Mouse (Mus musculus): ENCODE results near the gene Myo5a. TPM values are rescaled to one million over a fixed set of nuclear protein-coding genes. Genes with fewer than 3 reads are reported as not detected.

The Myo5a gene
- polyA plus RNA-seq, 1 experiment from 2014 or later = 13.4 TPM

DNA sequence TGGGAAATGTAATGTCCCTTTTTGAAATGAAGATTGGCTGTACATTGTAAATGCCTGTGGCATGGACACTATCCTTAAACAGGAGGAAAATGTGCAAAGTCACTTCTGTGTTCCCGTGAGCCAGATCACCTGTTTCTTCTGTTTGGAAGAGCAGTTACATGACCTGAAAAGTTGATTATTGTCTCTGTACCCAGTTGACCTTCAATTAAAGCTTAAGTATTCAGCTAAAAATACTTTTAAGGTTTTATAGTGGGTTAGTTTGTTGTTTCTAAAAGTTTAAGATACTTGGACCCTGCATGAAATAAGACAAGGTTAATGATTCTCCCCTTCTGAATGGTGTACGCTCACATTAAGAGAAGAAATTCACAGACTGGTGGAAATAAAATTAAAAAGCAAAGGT, 30.2 kb upstream of the Myo5a start:
- H3K36me3 ChIP-seq = peaks cover 4% of the 10 kb centered on the region; the same call in 1 of the 2 replicates
- no peak for ATAC-seq (ENCODE audit: borderline replicate concordance, extremely low read depth, low FRiP score, low TSS enrichment)
- no peaks in the 10 kb centered on the region for H3K9me3 ChIP-seq
- no peak overlapping the region for H3K4me3 ChIP-seq
- H3K4me2 ChIP-seq = no peak overlapping the region
- H3K27ac ChIP-seq = no peak overlapping the region
- H3K4me1 ChIP-seq = peaks cover 16% of the 10 kb centered on the region
- no peaks in the 10 kb centered on the region for H3K27me3 ChIP-seq
- H3K9ac ChIP-seq = no peak overlapping the region
- 80% methylated on average over 2 of the region's 2 CpGs for WGBS

DNA sequence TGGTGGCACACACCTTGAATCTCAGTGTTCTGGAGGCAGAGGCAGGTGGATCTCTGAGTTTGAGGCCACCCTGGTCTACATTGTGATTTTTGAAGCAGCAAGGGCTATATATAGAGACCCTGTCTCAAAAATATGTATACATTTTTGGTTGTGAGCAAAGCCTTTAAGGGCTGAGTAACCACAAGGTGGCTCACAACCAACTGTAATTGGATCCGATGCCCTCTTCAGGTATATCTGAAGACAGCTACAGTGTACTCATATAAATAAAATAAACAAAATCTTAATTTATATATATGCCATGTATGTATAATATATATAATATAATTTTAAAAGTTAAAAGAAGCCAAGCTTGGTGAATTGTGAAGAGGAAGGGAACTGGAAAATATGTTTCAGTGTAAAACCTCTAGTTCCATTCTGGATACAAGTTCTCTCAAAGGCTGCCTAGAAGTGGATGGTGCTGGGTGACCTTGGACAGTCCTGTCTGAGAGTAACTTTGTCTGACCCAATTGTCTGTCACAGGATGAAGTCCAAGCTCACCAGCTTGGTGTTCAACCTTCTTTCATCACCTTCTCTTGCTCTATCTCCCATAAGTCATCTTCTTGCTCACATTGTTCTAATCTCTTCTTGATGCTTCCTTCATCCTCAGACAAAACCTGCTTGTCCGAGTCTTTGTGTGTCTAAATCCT, 28.8 kb upstream of the Myo5a start:
- no peak overlapping the region for H3K4me2 ChIP-seq
- WGBS = 75% methylated on average over 2 of the region's 2 CpGs
- H3K9me3 ChIP-seq = no peaks in the 10 kb centered on the region
- no peaks in the 10 kb centered on the region for H3K27me3 ChIP-seq
- no peak overlapping the region for H3K9ac ChIP-seq
- ATAC-seq (ENCODE audit: borderline replicate concordance, extremely low read depth, low FRiP score, low TSS enrichment) = no peak
- H3K4me3 ChIP-seq = no peak overlapping the region
- no peak overlapping the region for H3K27ac ChIP-seq
- H3K4me1 ChIP-seq = peaks cover 16% of the 10 kb centered on the region
- H3K36me3 ChIP-seq = peaks cover 4% of the 10 kb centered on the region; the same call in 1 of the 2 replicates

DNA sequence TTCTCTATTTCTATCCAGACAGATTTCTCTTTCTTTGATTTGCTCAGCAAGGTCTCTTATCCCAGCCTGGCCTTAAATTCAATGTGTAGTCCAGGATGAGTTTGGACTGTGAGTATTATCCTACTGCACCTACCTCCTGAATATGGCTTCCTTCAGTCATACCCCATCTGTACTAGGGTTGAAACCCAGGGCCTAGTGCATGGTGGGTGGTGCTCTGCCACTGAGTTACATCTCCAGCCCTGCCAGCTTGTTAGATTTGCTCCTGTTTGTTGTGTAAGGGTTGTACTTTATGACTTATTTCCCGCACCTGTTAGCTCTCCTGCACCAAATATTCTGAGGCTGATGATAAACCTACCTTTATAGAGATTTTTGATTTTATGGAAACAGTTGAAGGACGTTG, 27.6 kb upstream of the Myo5a start:
- Histone ChIP-seq H3K27me3 (no peaks in the 10 kb centered on the region), H3K27ac (no peak overlapping the region), H3K4me3 (no peak overlapping the region), H3K9me3 (no peaks in the 10 kb centered on the region), H3K4me1 (peaks cover 16% of the 10 kb centered on the region), H3K9ac (no peak overlapping the region), H3K36me3 (peaks cover 6% of the 10 kb centered on the region; the same call in 1 of the 2 replicates), H3K4me2 (no peak overlapping the region)
- 80% methylated on average over 2 of the region's 2 CpGs for WGBS
- ATAC-seq (ENCODE audit: borderline replicate concordance, extremely low read depth, low FRiP score, low TSS enrichment) = no peak

DNA sequence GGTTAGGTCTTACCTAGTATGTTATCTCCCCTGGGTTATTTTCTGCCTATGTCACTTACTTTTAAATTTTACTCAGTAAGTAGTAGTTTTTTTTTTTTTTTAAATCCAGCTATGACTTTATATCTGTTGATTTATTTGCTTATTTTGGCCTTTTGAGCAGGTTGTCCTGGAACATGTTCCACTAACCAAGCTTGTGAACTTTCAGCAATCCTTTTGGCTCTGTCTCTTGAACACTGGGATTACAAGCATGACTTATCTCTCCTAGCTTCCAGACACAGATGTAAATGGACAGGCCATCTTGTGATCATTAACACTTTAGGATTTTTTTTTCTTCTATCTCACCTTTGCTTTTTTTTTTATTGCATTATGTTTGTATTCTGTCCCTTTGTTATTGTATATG, 23.7 kb upstream of the Myo5a start:
- no peak overlapping the region for H3K9ac ChIP-seq
- H3K27ac ChIP-seq = no peak overlapping the region
- H3K36me3 ChIP-seq = peaks cover 6% of the 10 kb centered on the region; the same call in 1 of the 2 replicates
- peaks cover 9% of the 10 kb centered on the region for H3K4me1 ChIP-seq
- H3K4me3 ChIP-seq = no peak overlapping the region
- no peaks in the 10 kb centered on the region for H3K27me3 ChIP-seq
- H3K4me2 ChIP-seq = no peak overlapping the region
- no peak for ATAC-seq (ENCODE audit: borderline replicate concordance, extremely low read depth, low FRiP score, low TSS enrichment)
- H3K9me3 ChIP-seq = no peaks in the 10 kb centered on the region

DNA sequence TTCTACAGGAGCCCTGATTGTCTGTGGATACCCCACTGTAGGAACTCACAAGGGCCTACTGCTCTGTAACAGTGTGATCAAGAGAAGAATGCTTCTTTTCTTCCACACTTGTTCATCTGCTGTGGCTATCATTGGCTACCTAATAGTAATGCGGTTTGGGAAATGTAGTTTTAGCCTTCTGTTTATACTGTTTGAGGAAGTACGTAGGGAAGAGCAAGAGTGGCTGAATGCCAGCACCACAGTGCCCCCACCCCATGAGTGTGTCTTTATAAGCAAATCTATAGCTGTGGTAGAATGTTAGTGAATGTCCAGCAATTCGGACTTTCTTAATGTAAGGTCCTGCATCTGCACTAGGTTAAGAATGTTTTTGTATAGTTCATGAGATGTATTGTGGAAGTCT, 21.7 kb upstream of the Myo5a start:
- no peaks in the 10 kb centered on the region for H3K27me3 ChIP-seq
- no peak for ATAC-seq (ENCODE audit: borderline replicate concordance, extremely low read depth, low FRiP score, low TSS enrichment)
- H3K9me3 ChIP-seq = no peaks in the 10 kb centered on the region
- no peak overlapping the region for H3K4me2 ChIP-seq
- no peak overlapping the region for H3K27ac ChIP-seq
- WGBS = 44% methylated on average over 3 of the region's 3 CpGs
- H3K36me3 ChIP-seq = peaks cover 2% of the 10 kb centered on the region; the same call in 1 of the 2 replicates
- H3K4me1 ChIP-seq = peaks cover 9% of the 10 kb centered on the region
- H3K4me3 ChIP-seq = no peak overlapping the region
- no peak overlapping the region for H3K9ac ChIP-seq

DNA sequence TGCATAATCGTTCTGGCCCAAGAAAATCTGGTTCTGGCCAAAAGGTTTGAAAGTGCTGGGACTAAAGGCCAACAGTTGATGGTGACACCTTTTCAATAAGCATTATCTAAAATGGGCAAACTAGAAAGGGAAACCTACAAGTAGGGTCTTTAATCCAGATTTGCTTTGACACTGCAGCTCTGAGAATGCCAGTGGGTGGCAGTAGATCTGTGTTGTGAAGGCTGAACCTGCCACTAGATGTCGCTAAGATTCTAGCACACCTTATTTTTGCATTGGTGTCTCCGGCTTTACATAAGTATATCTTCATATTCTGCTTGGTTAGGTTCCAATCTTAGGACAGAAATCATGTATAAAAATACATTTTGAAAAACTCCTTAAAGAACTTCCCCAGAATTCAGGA, 20.8 kb upstream of the Myo5a start:
- WGBS = 24% methylated on average over 3 of the region's 3 CpGs
- no peak overlapping the region for H3K9ac ChIP-seq
- H3K9me3 ChIP-seq = no peaks in the 10 kb centered on the region
- H3K27ac ChIP-seq = no peak overlapping the region
- ATAC-seq (ENCODE audit: borderline replicate concordance, extremely low read depth, low FRiP score, low TSS enrichment) = no peak
- H3K36me3 ChIP-seq = peaks cover 2% of the 10 kb centered on the region; the same call in 1 of the 2 replicates
- no peak overlapping the region for H3K4me2 ChIP-seq
- H3K4me1 ChIP-seq = peaks cover 9% of the 10 kb centered on the region
- H3K27me3 ChIP-seq = no peaks in the 10 kb centered on the region
- H3K4me3 ChIP-seq = no peak overlapping the region

DNA sequence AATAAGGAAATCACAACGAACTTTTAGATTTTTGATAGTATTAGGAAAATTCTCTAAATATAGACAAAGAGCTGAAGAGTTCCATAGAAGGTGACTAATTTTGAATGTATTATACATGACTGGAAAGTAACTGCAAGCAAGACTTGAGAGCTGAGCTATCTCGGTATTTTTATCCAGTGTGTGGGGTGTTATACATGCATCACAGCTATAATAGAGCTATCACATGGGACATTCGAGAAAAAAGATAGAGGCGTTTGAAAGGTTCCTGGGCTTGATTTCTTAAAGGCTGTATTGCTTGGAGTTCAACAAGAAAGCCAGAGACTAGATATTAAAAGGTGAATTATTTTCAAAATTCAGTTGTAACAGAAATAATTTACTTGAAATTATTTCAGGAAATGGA, 19.0 kb upstream of the Myo5a start:
- H3K4me1 ChIP-seq = peaks cover 9% of the 10 kb centered on the region
- H3K36me3 ChIP-seq = peaks cover 8% of the 10 kb centered on the region
- no peak overlapping the region for H3K9ac ChIP-seq
- 78% methylated on average over 4 of the region's 4 CpGs for WGBS
- no peak overlapping the region for H3K4me3 ChIP-seq
- no peak for ATAC-seq (ENCODE audit: borderline replicate concordance, extremely low read depth, low FRiP score, low TSS enrichment)
- H3K27ac ChIP-seq = no peak overlapping the region
- no peak overlapping the region for H3K4me2 ChIP-seq
- no peaks in the 10 kb centered on the region for H3K9me3 ChIP-seq
- no peaks in the 10 kb centered on the region for H3K27me3 ChIP-seq

DNA sequence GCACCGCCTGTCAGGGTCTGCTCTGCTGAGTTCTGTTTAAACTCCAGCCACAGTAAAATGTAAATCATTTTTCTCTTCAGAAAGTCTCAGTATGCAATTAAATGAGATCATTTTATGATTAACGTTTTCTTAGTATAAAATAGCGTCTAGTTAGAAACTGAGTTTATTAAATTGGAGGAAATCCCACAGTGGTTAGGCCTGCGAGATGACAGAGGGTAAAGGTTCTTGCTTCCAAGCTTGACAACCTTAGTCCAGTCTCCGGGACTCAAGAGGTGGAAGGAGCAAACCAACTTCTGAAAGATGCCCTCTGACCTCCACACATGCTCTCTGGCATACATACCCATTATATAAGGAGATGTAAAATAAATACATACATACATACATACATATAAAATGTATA, 15.8 kb upstream of the Myo5a start:
- WGBS = 83% methylated on average over 5 of the region's 5 CpGs
- ATAC-seq (ENCODE audit: borderline replicate concordance, extremely low read depth, low FRiP score, low TSS enrichment) = no peak
- Histone ChIP-seq H3K27me3 (no peaks in the 10 kb centered on the region), H3K4me3 (no peak overlapping the region), H3K27ac (no peak overlapping the region), H3K4me1 (no peaks in the 10 kb centered on the region), H3K9me3 (no peaks in the 10 kb centered on the region), H3K36me3 (peaks cover 26% of the 10 kb centered on the region), H3K4me2 (no peak overlapping the region), H3K9ac (no peak overlapping the region)

DNA sequence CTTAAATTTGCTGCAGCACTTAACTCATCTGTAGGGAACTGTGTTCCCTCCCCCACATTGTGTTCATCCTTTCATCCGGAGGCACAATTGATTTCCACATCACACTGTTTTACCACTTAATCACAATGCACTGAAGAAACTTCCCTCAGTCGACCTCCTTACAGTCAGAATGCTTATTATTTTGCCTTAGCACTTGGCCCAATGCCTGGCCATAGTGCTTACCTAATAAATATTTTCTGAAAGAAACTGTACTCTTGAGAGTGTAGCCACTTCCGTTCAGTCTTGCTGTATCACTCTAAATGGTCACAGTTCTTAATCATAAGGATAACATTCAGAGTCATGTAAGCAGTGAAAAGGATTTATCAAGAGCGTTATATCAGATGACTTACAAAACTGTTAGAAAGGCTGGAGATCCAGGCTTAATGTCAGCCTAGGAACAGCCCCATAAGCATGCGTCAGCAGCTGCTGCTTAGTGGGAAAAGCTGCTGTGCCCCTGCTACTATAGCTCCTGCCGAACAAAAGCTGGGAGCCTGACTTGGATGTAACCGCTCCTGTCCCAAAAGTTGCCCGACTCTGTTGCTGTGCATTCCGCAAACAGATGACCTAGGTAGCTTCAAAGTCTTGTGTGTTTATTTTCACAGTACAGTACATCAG, 6.0 kb upstream of the Myo5a start:
- Histone ChIP-seq H3K9me3 (no peaks in the 10 kb centered on the region), H3K27me3 (no peaks in the 10 kb centered on the region), H3K4me2 (no peak overlapping the region), H3K36me3 (peaks cover 1% of the 10 kb centered on the region; the same call in 1 of the 2 replicates), H3K4me1 (peaks cover 7% of the 10 kb centered on the region; the same call in 1 of the 2 replicates), H3K9ac (no peak overlapping the region), H3K4me3 (no peak overlapping the region), H3K27ac (no peak overlapping the region)
- ATAC-seq (ENCODE audit: borderline replicate concordance, extremely low read depth, low FRiP score, low TSS enrichment) = no peak
- 46% methylated on average over 9 of the region's 9 CpGs for WGBS

DNA sequence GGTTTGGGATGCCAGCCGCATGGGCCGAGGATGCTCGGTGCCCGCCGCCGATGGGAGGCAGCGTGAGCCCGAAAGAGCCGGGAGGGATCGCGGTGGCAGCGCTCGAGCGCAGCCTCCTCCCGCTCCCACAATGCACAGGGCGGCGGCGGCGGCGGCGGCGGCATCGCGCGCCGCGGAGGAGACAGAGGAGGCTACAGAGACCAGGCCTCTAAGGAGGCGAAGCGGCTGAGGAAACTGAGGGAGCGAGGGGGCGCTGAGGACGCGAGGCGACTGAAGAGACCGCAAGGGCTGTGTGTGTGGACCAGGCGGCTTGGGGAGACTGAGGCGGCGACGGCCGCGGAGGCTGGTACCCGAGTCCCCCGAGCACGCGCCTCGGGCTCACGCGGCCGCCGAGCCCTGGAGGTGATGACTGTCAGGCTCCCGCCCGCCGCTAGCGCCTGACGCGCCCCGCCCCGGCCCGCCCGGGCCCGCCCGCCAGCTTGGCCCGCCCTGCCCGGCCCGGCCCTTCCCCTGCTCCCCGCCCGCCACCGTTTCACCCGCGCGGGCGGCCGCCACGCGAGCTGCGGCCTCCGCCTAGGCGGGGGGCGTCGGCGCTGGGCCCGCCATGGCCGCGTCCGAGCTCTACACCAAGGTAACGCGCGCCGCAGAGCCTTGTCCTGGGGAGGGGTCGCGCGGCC, 352 bp downstream of the Myo5a start:
- H3K4me3 ChIP-seq = peak overlapping the region; percentile 82
- no peaks in the 10 kb centered on the region for H3K27me3 ChIP-seq
- H3K9ac ChIP-seq = peak overlapping the region; percentile 82
- ATAC-seq (ENCODE audit: borderline replicate concordance, extremely low read depth, low FRiP score, low TSS enrichment) = peak; percentile 98
- peak overlapping the region; percentile 94 for H3K4me2 ChIP-seq
- peaks cover 15% of the 10 kb centered on the region; the same call in 1 of the 2 replicates for H3K4me1 ChIP-seq
- no peaks in the 10 kb centered on the region for H3K9me3 ChIP-seq
- no peaks in the 10 kb centered on the region for H3K36me3 ChIP-seq
- H3K27ac ChIP-seq = peak overlapping the region; percentile 84
- under 1% methylated on average over 69 of the region's 92 CpGs for WGBS

DNA sequence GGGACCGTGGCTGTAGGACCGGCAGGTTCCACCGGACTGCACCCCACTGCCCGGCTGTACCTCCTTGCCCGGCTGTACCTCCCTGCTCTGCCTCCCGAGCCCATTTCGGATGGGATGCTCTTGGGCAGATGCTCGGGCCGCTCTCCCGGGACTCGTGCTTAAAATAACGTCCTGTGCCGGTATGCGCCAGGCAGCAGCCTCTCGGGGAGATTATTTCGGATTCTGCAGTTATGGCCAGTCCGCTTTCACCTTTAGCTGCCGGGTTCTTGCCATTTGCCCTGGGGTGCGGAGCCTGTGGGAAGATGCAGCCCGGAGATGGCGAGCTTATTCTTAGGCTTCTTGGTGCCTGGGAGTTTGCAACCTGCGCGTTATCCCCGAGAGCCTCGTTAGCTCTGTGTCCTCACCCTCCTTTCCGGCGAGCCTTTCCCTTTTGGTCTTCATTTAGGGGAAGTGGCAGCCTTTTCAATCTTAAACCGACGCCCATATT, 934 bp downstream of the Myo5a start:
- Histone ChIP-seq H3K36me3 (no peaks in the 10 kb centered on the region), H3K27me3 (no peaks in the 10 kb centered on the region)
- under 1% methylated on average over 29 of the region's 29 CpGs for WGBS

DNA sequence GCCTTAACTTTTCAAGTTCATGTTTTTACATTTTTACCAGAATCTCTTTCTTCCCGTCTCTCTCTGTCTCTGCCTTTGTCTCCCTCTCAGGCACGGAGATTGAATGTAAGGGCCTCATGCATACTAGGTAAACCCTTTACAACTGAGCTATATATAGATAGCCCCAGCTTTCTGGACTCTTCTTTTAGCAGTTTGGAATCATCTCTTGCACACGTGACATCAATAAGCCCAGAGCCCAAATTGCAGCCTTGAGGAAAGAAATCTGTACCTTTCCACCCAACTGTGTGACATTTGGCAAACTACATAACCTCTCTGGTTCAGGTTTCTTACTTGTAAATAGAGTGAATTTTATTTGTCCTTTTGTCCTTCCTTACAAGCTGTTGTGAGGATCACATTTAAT, 1.5 kb downstream of the Myo5a start:
- H3K36me3 ChIP-seq = no peaks in the 10 kb centered on the region
- H3K27ac ChIP-seq = no peak overlapping the region
- H3K9ac ChIP-seq = peak overlapping the region; percentile 82; the same call in 1 of the 2 replicates
- H3K27me3 ChIP-seq = no peaks in the 10 kb centered on the region
- H3K4me2 ChIP-seq = peak overlapping the region; percentile 94
- H3K9me3 ChIP-seq = no peaks in the 10 kb centered on the region
- no peak for ATAC-seq (ENCODE audit: borderline replicate concordance, extremely low read depth, low FRiP score, low TSS enrichment)
- peak overlapping the region; percentile 82 for H3K4me3 ChIP-seq
- H3K4me1 ChIP-seq = peaks cover 15% of the 10 kb centered on the region; the same call in 1 of the 2 replicates
- WGBS = 39% methylated on average over 3 of the region's 3 CpGs

More for the DNA sequence above, 934 bp downstream of the Myo5a start:
- Histone ChIP-seq H3K4me2 (peak overlapping the region; percentile 94), H3K9ac (peak overlapping the region; percentile 82), H3K4me1 (peaks cover 15% of the 10 kb centered on the region; the same call in 1 of the 2 replicates), H3K9me3 (no peaks in the 10 kb centered on the region), H3K4me3 (peak overlapping the region; percentile 82), H3K27ac (peak overlapping the region; percentile 84)
- ATAC-seq (ENCODE audit: borderline replicate concordance, extremely low read depth, low FRiP score, low TSS enrichment) = no peak

Measured in lung, embryonic 15.5 days (tissue).